Mouse (Mus musculus) lung, embryonic 16.5 days (tissue): ENCODE data around the gene Coq4. TPM values are rescaled to one million over a fixed set of nuclear protein-coding genes. Genes with fewer than 3 reads are reported as not detected.

Experiments used
- ATAC-seq: fragments of 200-750 bp; cut with Nextera tagmentation; 2 replicates; pipeline ENCODE4 v1.8.0; 2017; ENCODE audit warnings: low read depth, mild to moderate bottlenecking, moderate library complexity
- H3K27ac ChIP-seq: fragments of 300-500 bp; sonication (generic); 2 replicates; pipeline ENCODE4 v1.5.1; 2014; ENCODE audit warnings: mild to moderate bottlenecking, control low read depth, low read length
- H3K27me3 ChIP-seq: fragments of 300-500 bp; sonication (generic); 2 replicates; pipeline ENCODE4 v1.6.1; 2014; ENCODE audit warnings: low read depth, low read length, mixed read lengths; ENCODE audit not compliant: control insufficient read depth, insufficient read depth
- H3K36me3 ChIP-seq: fragments of 300-500 bp; sonication (generic); 2 replicates; pipeline ENCODE4 v1.6.1; 2014; ENCODE audit warnings: low read length; ENCODE audit not compliant: control insufficient read depth, insufficient read depth
- H3K4me1 ChIP-seq: fragments of 300-500 bp; sonication (generic); replicated peaks from 2 replicates; pipeline ENCODE4 v1.6.1; 2014; ENCODE audit warnings: low read length, mixed read lengths; ENCODE audit not compliant: control insufficient read depth, insufficient read depth
- H3K4me2 ChIP-seq: fragments of 300-500 bp; sonication (generic); 2 replicates; pipeline ENCODE4 v1.6.1; 2014; ENCODE audit warnings: low read depth, low read length, control low read depth
- H3K4me3 ChIP-seq: fragments of 300-500 bp; sonication (generic); 2 replicates; pipeline ENCODE4 v1.5.1; 2014; ENCODE audit warnings: mild to moderate bottlenecking, low read length, control low read depth
- H3K9ac ChIP-seq: fragments of 300-500 bp; sonication (generic); 2 replicates; pipeline ENCODE4 v1.6.1; 2014; ENCODE audit warnings: low read length, control low read depth
- H3K9me3 ChIP-seq: fragments of 300-500 bp; sonication (generic); 2 replicates; pipeline ENCODE4 v1.6.1; 2016; ENCODE audit warnings: low read length; ENCODE audit not compliant: control insufficient read depth
- WGBS: fragments of 180-500 bp; shearing (Covaris S2); extraction: QIAGEN DNeasy Blood & Tissue Kit; methylation state at CpG from one replicate; pipeline ENCODE4 v1.1.7; 2014; 5-methylcytosine and 5-hydroxymethylcytosine counted together
- polyA plus RNA-seq: library from polyadenylated mRNA; unstranded; fragments of >200 nt; fragmentation: Nextera tagmentation; extraction: Ambion mirVana; gene quantifications from 2 replicates; pipeline ENCODE4 v1.2.1, GENCODE M21; 2015

The Coq4 gene
- polyA plus RNA-seq, 1 experiment from 2014 or later: 28.3 TPM

GRCm38 (mm10) chr2:29784290-29784689 lies 3.0 kb upstream of the Coq4 start:
- 67% methylated on average over 4 of the region's 4 CpGs for WGBS
- H3K27me3 ChIP-seq: no peaks in the 10 kb centered on the region
- H3K36me3 ChIP-seq: peaks cover 43% of the 10 kb centered on the region
- no peak overlapping the region for H3K9ac ChIP-seq
- no peaks in the 10 kb centered on the region for H3K9me3 ChIP-seq
- H3K4me2 ChIP-seq: no peak overlapping the region
- peaks cover 15% of the 10 kb centered on the region for H3K4me1 ChIP-seq
- peak; percentile 59 for ATAC-seq
- H3K4me3 ChIP-seq: no peak overlapping the region
- H3K27ac ChIP-seq: peak overlapping the region; percentile 69

- Histone ChIP-seq H3K27ac (peak within 1 kb of the TSS; percentile 77), H3K9ac (peak within 1 kb of the TSS; percentile 81), H3K9me3 (no peaks in the 10 kb centered on the region), H3K4me3 (peak within 1 kb of the TSS; percentile 75), H3K36me3 (peaks cover 21% of the 10 kb centered on the region), H3K4me2 (peak within 1 kb of the TSS; percentile 76), H3K4me1 (peaks cover 16% of the 10 kb centered on the region), H3K27me3 (no peaks in the 10 kb centered on the region)
- ATAC-seq: peak; percentile 92
- WGBS: under 1% methylated on average over 45 of the region's 45 CpGs
Observed at GRCm38 (mm10) chr2:29787937-29788681, 816 bp downstream of the Coq4 start, which contains the start of gene Trub2. Gene Trub2 (minus strand): TSS chr2:29788502.

- no peaks in the 10 kb centered on the region for H3K27me3 ChIP-seq
- H3K4me1 ChIP-seq: peaks cover 9% of the 10 kb centered on the region; the same call in 1 of the 2 replicates
- H3K9ac ChIP-seq: no peak overlapping the region
- H3K27ac ChIP-seq: no peak overlapping the region
- no peaks in the 10 kb centered on the region for H3K9me3 ChIP-seq
- no peak overlapping the region for H3K4me2 ChIP-seq
- no peak overlapping the region for H3K4me3 ChIP-seq
- ATAC-seq: no peak
- peaks cover 12% of the 10 kb centered on the region for H3K36me3 ChIP-seq
- WGBS: 94% methylated on average over 2 of the region's 2 CpGs
Observed at GRCm38 (mm10) chr2:29792772-29793487, 5.6 kb downstream of the Coq4 start.

- WGBS: 4% methylated on average over 27 of the region's 28 CpGs
- H3K9ac ChIP-seq: peak within 1 kb of the TSS; percentile 78
- ATAC-seq: peak; percentile 99
- peak within 1 kb of the TSS; percentile 66 for H3K4me2 ChIP-seq
- H3K27ac ChIP-seq: peak within 1 kb of the TSS; percentile 37; the same call in 1 of the 2 replicates
- no peaks in the 10 kb centered on the region for H3K27me3 ChIP-seq
- peaks cover 9% of the 10 kb centered on the region for H3K36me3 ChIP-seq
- no peaks in the 10 kb centered on the region for H3K9me3 ChIP-seq
- peak within 1 kb of the TSS; percentile 72 for H3K4me3 ChIP-seq
- peaks cover 8% of the 10 kb centered on the region for H3K4me1 ChIP-seq
Observed at GRCm38 (mm10) chr2:29802075-29802826, 15.0 kb downstream of the Coq4 start, which contains the start of gene Slc27a4. Gene Slc27a4 (plus strand): TSS chr2:29802634.

GRCm38 (mm10) chr2:29802827-29803201 lies 15.5 kb downstream of the Coq4 start:
- peaks cover 13% of the 10 kb centered on the region for H3K36me3 ChIP-seq
- H3K4me1 ChIP-seq: peaks cover 8% of the 10 kb centered on the region
- H3K27me3 ChIP-seq: no peaks in the 10 kb centered on the region
- H3K27ac ChIP-seq: peak overlapping the region; percentile 37; the same call in 1 of the 2 replicates
- H3K4me3 ChIP-seq: peak overlapping the region; percentile 72
- H3K9me3 ChIP-seq: no peaks in the 10 kb centered on the region
- peak overlapping the region; percentile 66 for H3K4me2 ChIP-seq
- peak overlapping the region; percentile 78 for H3K9ac ChIP-seq
- under 1% methylated on average over 39 of the region's 39 CpGs for WGBS
- no peak; the same call in 1 of the 2 replicates for ATAC-seq

GRCm38 (mm10) chr2:29803400-29803831 lies 16.1 kb downstream of the Coq4 start:
- Histone ChIP-seq H3K9ac (peak overlapping the region; percentile 78), H3K27me3 (no peaks in the 10 kb centered on the region), H3K27ac (no peak overlapping the region), H3K4me3 (peak overlapping the region; percentile 72), H3K36me3 (peaks cover 18% of the 10 kb centered on the region), H3K4me1 (peaks cover 8% of the 10 kb centered on the region), H3K4me2 (peak overlapping the region; percentile 66), H3K9me3 (no peaks in the 10 kb centered on the region)
- no peak for ATAC-seq
- 16% methylated on average over 6 of the region's 6 CpGs for WGBS

GRCm38 (mm10) chr2:29815678-29816371 lies 28.5 kb downstream of the Coq4 start:
- Histone ChIP-seq H3K4me3 (no peak overlapping the region), H3K9ac (no peak overlapping the region), H3K27ac (no peak overlapping the region), H3K4me2 (no peak overlapping the region), H3K4me1 (peaks cover 4% of the 10 kb centered on the region), H3K36me3 (peaks cover 14% of the 10 kb centered on the region; the same call in 1 of the 2 replicates), H3K27me3 (no peaks in the 10 kb centered on the region), H3K9me3 (no peaks in the 10 kb centered on the region)
- WGBS: 80% methylated on average over 11 of the region's 11 CpGs
- no peak for ATAC-seq

GRCm38 (mm10) chr2:29817426-29818232 lies 30.3 kb downstream of the Coq4 start:
- Histone ChIP-seq H3K27me3 (no peaks in the 10 kb centered on the region), H3K9me3 (no peaks in the 10 kb centered on the region), H3K27ac (0 out of 2 replicates have a peak overlapping the region, but pooled peaks have one; percentile 26), H3K36me3 (peaks cover 6% of the 10 kb centered on the region; the same call in 1 of the 2 replicates), H3K4me2 (peak overlapping the region; percentile 46), H3K4me3 (0 out of 2 replicates have a peak overlapping the region, but pooled peaks have one; percentile 2), H3K9ac (no peak overlapping the region), H3K4me1 (peaks cover 4% of the 10 kb centered on the region)
- ATAC-seq: peak; percentile 70
- 29% methylated on average over 8 of the region's 8 CpGs for WGBS
